Mouse (Mus musculus) CH12.LX (cell line): Measurements from ENCODE around the gene Aff1. TPM values are rescaled to one million over a fixed set of nuclear protein-coding genes. Genes with fewer than 3 reads are reported as not detected.

Source experiments
- DNase-seq: peaks from one replicate; pipeline ENCODE4 v3.0.0-alpha.2; 2013; ENCODE audit errors: extremely low read depth
- H3K27ac ChIP-seq: 2 replicates; pipeline ENCODE4 v1.5.1; 2012; ENCODE audit warnings: low read depth, mild to moderate bottlenecking, control low read depth, moderate library complexity; ENCODE audit not compliant: insufficient read depth
- H3K27me3 ChIP-seq: replicated peaks from 2 replicates; pipeline ENCODE3; 2012; ENCODE audit warnings: inconsistent platforms
- H3K36me3 ChIP-seq, 2 experiments: replicated peaks in 1 of 2; 2 replicates each; pipeline versions ENCODE3 to v1.6.1; 2012; ENCODE audit warnings: inconsistent platforms in 1 of 2, low read length in 1 of 2, mild to moderate bottlenecking in 1 of 2, mixed read lengths in 1 of 2, moderate library complexity in 1 of 2; ENCODE audit not compliant: control insufficient read depth in 1 of 2, insufficient read depth in 1 of 2
- H3K4me1 ChIP-seq, 2 experiments: 2 replicates each; pipeline ENCODE4 v1.6.1; 2012; ENCODE audit warnings: inconsistent platforms in 1 of 2, moderate library complexity in 1 of 2; ENCODE audit not compliant: insufficient read depth in 2 of 2, control insufficient read depth in 1 of 2
- H3K4me2 ChIP-seq: 2 replicates; pipeline ENCODE4 v1.6.1; 2012; ENCODE audit warnings: low read depth, mild to moderate bottlenecking, control low read depth; ENCODE audit not compliant: poor library complexity, insufficient read depth, severe bottlenecking
- H3K4me3 ChIP-seq, 3 experiments: fragments of 150-350 bp in 1 of 3; sonication (generic) in 1 of 3; replicated peaks in 1 of 3; 2 replicates each; pipeline versions ENCODE3 to v1.5.1; 2011 to 2012; ENCODE audit warnings: low read depth in 2 of 3, low read length in 2 of 3, mild to moderate bottlenecking in 2 of 3, moderate library complexity in 2 of 3, control low read depth in 1 of 3, improper control_type of control experiment in 1 of 3, inconsistent platforms in 1 of 3, mixed read lengths in 1 of 3; ENCODE audit not compliant: poor library complexity in 1 of 3
- H3K79me2 ChIP-seq: replicated peaks from 2 replicates; pipeline ENCODE4 v1.6.1; 2012; ENCODE audit warnings: mild to moderate bottlenecking, moderate library complexity; ENCODE audit not compliant: control insufficient read depth, poor library complexity, insufficient read depth, severe bottlenecking; ENCODE audit errors: extremely low read depth
- H3K9ac ChIP-seq: 2 replicates; pipeline ENCODE4 v1.6.1; 2012; ENCODE audit warnings: low read depth, mild to moderate bottlenecking, control low read depth, moderate library complexity; ENCODE audit not compliant: insufficient read depth
- H3K9me3 ChIP-seq: replicated peaks from 2 replicates; pipeline ENCODE3; 2012; ENCODE audit warnings: low read length, inconsistent platforms, mixed read lengths
- BHLHE40 ChIP-seq: IDR thresholded peaks from 2 replicates; pipeline ENCODE4 v1.6.1; 2011; ENCODE audit warnings: mild to moderate bottlenecking, low read depth, low read length, improper control_type of control experiment
- CHD2 ChIP-seq: IDR thresholded peaks from 2 replicates; pipeline ENCODE4 v1.6.1; 2011; ENCODE audit warnings: low read length, improper control_type of control experiment
- CTCF ChIP-seq, 2 experiments: IDR thresholded peaks in 1 of 2; conservative IDR thresholded peaks in 1 of 2; 2 replicates each; pipeline ENCODE4 v1.5.1; 2011 to 2012; ENCODE audit warnings: low read depth in 2 of 2, low read length in 2 of 2, improper control_type of control experiment in 1 of 2, inconsistent platforms in 1 of 2, mild to moderate bottlenecking in 1 of 2, moderate library complexity in 1 of 2
- E2F4 ChIP-seq: IDR thresholded peaks from 2 replicates; pipeline ENCODE4 v1.6.1; 2011; ENCODE audit warnings: low read depth, low read length, improper control_type of control experiment; ENCODE audit not compliant: insufficient replicate concordance
- ELF1 ChIP-seq: IDR thresholded peaks from 2 replicates; pipeline ENCODE4 v1.6.1; 2014; ENCODE audit warnings: low read depth, mild to moderate bottlenecking, inconsistent platforms, low read length, improper control_type of control experiment
- EP300 ChIP-seq: IDR thresholded peaks from 2 replicates; pipeline ENCODE4 v1.6.1; 2011; ENCODE audit warnings: low read length, improper control_type of control experiment
- ETS1 ChIP-seq: conservative IDR thresholded peaks from 2 replicates; pipeline ENCODE4 v1.6.1; 2012; ENCODE audit warnings: low read depth, mild to moderate bottlenecking, inconsistent platforms, low read length, improper control_type of control experiment, moderate library complexity
- HCFC1 ChIP-seq: IDR thresholded peaks from 2 replicates; pipeline ENCODE4 v1.6.1; 2012; ENCODE audit warnings: low read depth, mild to moderate bottlenecking, inconsistent platforms, low read length, improper control_type of control experiment
- IRF4 ChIP-seq: IDR thresholded peaks from 2 replicates; pipeline ENCODE4 v1.6.1; 2014; ENCODE audit warnings: low read depth, mild to moderate bottlenecking, inconsistent platforms, low read length, improper control_type of control experiment
- KAT2A ChIP-seq: IDR thresholded peaks from 2 replicates; pipeline ENCODE4 v1.6.1; 2012; ENCODE audit warnings: low read length, improper control_type of control experiment, inconsistent platforms; ENCODE audit not compliant: insufficient replicate concordance
- MAFK ChIP-seq: IDR thresholded peaks from 2 replicates; pipeline ENCODE4 v1.6.1; 2011; ENCODE audit warnings: low read length, improper control_type of control experiment; ENCODE audit not compliant: insufficient replicate concordance
- MAX ChIP-seq: IDR thresholded peaks from 2 replicates; pipeline ENCODE4 v1.6.1; 2011; ENCODE audit warnings: low read length, improper control_type of control experiment
- MAZ ChIP-seq: IDR thresholded peaks from 2 replicates; pipeline ENCODE4 v1.6.1; 2012; ENCODE audit warnings: low read depth, mild to moderate bottlenecking, inconsistent platforms, low read length, improper control_type of control experiment, moderate library complexity
- MEF2A ChIP-seq: IDR thresholded peaks from 2 replicates; pipeline ENCODE4 v1.6.1; 2014; ENCODE audit warnings: low read depth, mild to moderate bottlenecking, inconsistent platforms, low read length, improper control_type of control experiment, borderline replicate concordance
- MXI1 ChIP-seq: IDR thresholded peaks from 2 replicates; pipeline ENCODE4 v1.6.1; 2011; ENCODE audit warnings: mild to moderate bottlenecking, low read depth, low read length, improper control_type of control experiment
- MYC ChIP-seq: IDR thresholded peaks from 2 replicates; pipeline ENCODE4 v1.6.1; 2011; ENCODE audit warnings: low read depth, mild to moderate bottlenecking, improper control_type of control experiment, low read length
- NELFE ChIP-seq: IDR thresholded peaks from 2 replicates; pipeline ENCODE4 v1.6.1; 2011; ENCODE audit warnings: low read depth, low read length, improper control_type of control experiment
- NRF1 ChIP-seq: IDR thresholded peaks from 2 replicates; pipeline ENCODE4 v1.6.1; 2014; ENCODE audit warnings: low read depth, mild to moderate bottlenecking, inconsistent platforms, low read length, improper control_type of control experiment, moderate library complexity
- PAX5 ChIP-seq: IDR thresholded peaks from 2 replicates; pipeline ENCODE4 v1.6.1; 2012; ENCODE audit warnings: low read length, inconsistent platforms, mixed read lengths
- POLR2A ChIP-seq: IDR thresholded peaks from 2 replicates; pipeline ENCODE4 v1.6.1; 2011; ENCODE audit warnings: low read depth, mild to moderate bottlenecking, improper control_type of control experiment, low read length
- POLR2AphosphoS2 ChIP-seq: IDR thresholded peaks from 2 replicates; pipeline ENCODE4 v1.6.1; 2011; ENCODE audit warnings: low read depth, low read length, improper control_type of control experiment
- RAD21 ChIP-seq: IDR thresholded peaks from 2 replicates; pipeline ENCODE4 v1.6.1; 2011; ENCODE audit warnings: low read depth, mild to moderate bottlenecking, low read length, improper control_type of control experiment, moderate library complexity
- SIN3A ChIP-seq: IDR thresholded peaks from 2 replicates; pipeline ENCODE4 v1.6.1; 2012; ENCODE audit warnings: low read length, improper control_type of control experiment, inconsistent platforms
- SMC3 ChIP-seq: IDR thresholded peaks from 2 replicates; pipeline ENCODE4 v1.6.1; 2011; ENCODE audit warnings: low read depth, low read length, improper control_type of control experiment
- TBP ChIP-seq: conservative IDR thresholded peaks from 2 replicates; pipeline ENCODE4 v1.6.1; 2011; ENCODE audit warnings: low read depth, low read length, improper control_type of control experiment
- UBTF ChIP-seq: IDR thresholded peaks from 2 replicates; pipeline ENCODE4 v1.6.1; 2012; ENCODE audit warnings: low read depth, mild to moderate bottlenecking, inconsistent platforms, low read length, improper control_type of control experiment, moderate library complexity
- USF1 ChIP-seq: IDR thresholded peaks from 2 replicates; pipeline ENCODE4 v1.6.1; 2014; ENCODE audit warnings: low read depth, mild to moderate bottlenecking, inconsistent platforms, low read length, improper control_type of control experiment
- USF2 ChIP-seq: conservative IDR thresholded peaks from 2 replicates; pipeline ENCODE4 v1.6.1; 2011; ENCODE audit warnings: low read depth, low read length, improper control_type of control experiment
- ZNF384 ChIP-seq: IDR thresholded peaks from 2 replicates; pipeline ENCODE4 v1.6.1; 2012; ENCODE audit warnings: low read depth, low read length, improper control_type of control experiment, inconsistent platforms
- dilution Hi-C: fragments of 300-500 bp; cut with MboI; formaldehyde crosslinking; loops from 2 replicates; pipeline ENCODE4 v1.14.3; 2020; ENCODE audit warnings: low sequenced_read_pairs; ENCODE audit not compliant: extremely low pct_unique_long_range_greater_than_20kb, extremely low pct_ligation_motif_present
- in situ Hi-C: fragments of 300-500 bp; cut with MboI; formaldehyde crosslinking; loops from 3 replicates; pipeline ENCODE4 v1.14.3; 2019; ENCODE audit warnings: low sequenced_read_pairs, low pct_ligation_motif_present, low pct_unique_long_range_greater_than_20kb, mixed read lengths
- polyA plus RNA-seq: library from polyadenylated mRNA; unstranded; fragments of >175 nt; gene quantifications from 2 replicates; pipeline ENCODE4 v1.2.1, GENCODE M21; 2012; ENCODE audit warnings: low read depth; ENCODE audit not compliant: insufficient read length
- total RNA-seq, 2 experiments: library from RNA; depleted of rRNA; stranded (reverse); fragments of 300-350 nt in 1 of 2; fragments of >200 nt in 1 of 2; gene quantifications; 2 replicates each; pipeline ENCODE4 v1.2.3; 2012 to 2014

The Aff1 gene
- total and polyA plus RNA-seq, 3 experiments = 13.2 to 38.9 (median 21.8) TPM

GRCm38 (mm10) chr5:103729225-103729624 is 37.1 kb downstream of the Aff1 start (continued):
- TF ChIP-seq MXI1 (no peak), ZNF384 (no peak), SIN3A (no peak), MEF2A (no peak), MYC (no peak), TBP (no peak), ELF1 (no peak), HCFC1 (no peak), USF1 (no peak), SMC3 (no peak), BHLHE40 (no peak), MAX (no peak), NELFE (no peak), CHD2 (no peak), EP300 (peak; percentile 51; the same call in 1 of the 2 replicates), POLR2A (0 out of 2 replicates have a peak, but pooled peaks have one; percentile 14), USF2 (no peak), PAX5 (no peak), NRF1 (no peak), KAT2A (no peak), IRF4 (no peak)

DNA sequence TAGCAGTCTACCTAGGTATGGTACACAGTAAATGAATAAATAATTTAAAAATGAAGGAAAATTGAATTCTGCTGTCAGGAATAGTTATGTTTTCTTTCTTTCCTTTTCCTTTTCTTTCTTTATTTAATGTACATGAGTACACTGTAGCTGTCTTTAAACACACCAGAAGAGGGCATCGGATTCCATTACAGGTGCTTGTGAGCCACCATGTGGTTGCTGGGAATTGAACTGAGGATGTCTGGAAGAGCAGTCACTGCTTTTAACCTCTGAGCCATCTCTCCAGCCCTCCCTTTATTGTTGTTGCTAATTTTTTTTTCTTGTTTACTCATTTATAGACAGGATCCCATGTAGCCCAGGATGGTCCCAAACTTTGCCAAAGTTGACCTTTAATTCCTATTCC is 38.0 kb downstream of the Aff1 start:
- peaks cover 27 to 89% of the 10 kb centered on the region in 2 experiments for H3K4me1 ChIP-seq
- H3K4me2 ChIP-seq = no peak overlapping the region

More for the DNA sequence above, 38.0 kb downstream of the Aff1 start:
- Histone ChIP-seq H3K4me3 (no peak overlapping the region), H3K27ac (peak overlapping the region; percentile 33; the same call in 1 of the 2 replicates), H3K9me3 (no peaks in the 10 kb centered on the region), H3K27me3 (no peaks in the 10 kb centered on the region), H3K9ac (no peak overlapping the region)
- no peak for DNase-seq
- in situ Hi-C loops = no loop called here
- TF ChIP-seq UBTF (no peak), MYC (peak; percentile 65; the same call in 1 of the 2 replicates), ETS1 (no peak), MAFK (no peak), SMC3 (peak; percentile 31), CHD2 (no peak), POLR2AphosphoS2 (no peak), ZNF384 (0 out of 2 replicates have a peak, but pooled peaks have one; percentile 24), RAD21 (peak; percentile 16), E2F4 (no peak), MAZ (no peak), CTCF (conservative IDR thresholded peaks at IDR 0.05 in 1 of 2, IDR thresholded peaks at IDR 0.05 in 1 of 2; ENCODE audit: low read depth in 2 of 2, low read length in 2 of 2) (peak in 1 of 2 experiments; percentile 55; a peak in 2 of 4 replicates)
- TF ChIP-seq, all 38 proteins: peak for 5
- H3K79me2 ChIP-seq = peaks cover 45% of the 10 kb centered on the region
- dilution Hi-C loops = no loop called here
- H3K36me3 ChIP-seq = peaks cover 0 to 16% of the 10 kb centered on the region in 2 experiments
